Mouse (Mus musculus) midbrain, embryonic 13.5 days (tissue): ENCODE results near the gene Ncbp2. TPM values are rescaled to one million over a fixed set of nuclear protein-coding genes. Genes with fewer than 3 reads are reported as not detected.

Experiments used
- ATAC-seq: fragments of 200-750 bp; cut with Nextera tagmentation; 2 replicates; pipeline ENCODE4 v1.8.0; 2017; ENCODE audit warnings: mild to moderate bottlenecking, moderate TSS enrichment, moderate library complexity
- H3K27ac ChIP-seq: fragments of 300-500 bp; sonication (generic); 2 replicates; pipeline ENCODE4 v1.5.1; 2015; ENCODE audit warnings: inconsistent platforms, mild to moderate bottlenecking, moderate library complexity
- H3K27me3 ChIP-seq: fragments of 300-500 bp; sonication (generic); 2 replicates; pipeline ENCODE4 v1.6.1; 2015; ENCODE audit warnings: mild to moderate bottlenecking, inconsistent platforms
- H3K36me3 ChIP-seq: fragments of 300-500 bp; sonication (generic); 2 replicates; pipeline ENCODE4 v1.6.1; 2015; ENCODE audit warnings: mild to moderate bottlenecking, inconsistent platforms
- H3K4me1 ChIP-seq: fragments of 300-500 bp; sonication (generic); replicated peaks from 2 replicates; pipeline ENCODE4 v1.6.1; 2015; ENCODE audit warnings: inconsistent platforms
- H3K4me2 ChIP-seq: fragments of 300-500 bp; sonication (generic); replicated peaks from 2 replicates; pipeline ENCODE4 v1.6.1; 2015; ENCODE audit warnings: moderate library complexity, mild to moderate bottlenecking, inconsistent platforms
- H3K4me3 ChIP-seq: fragments of 300-500 bp; sonication (generic); replicated peaks from 2 replicates; pipeline ENCODE4 v1.5.1; 2015; ENCODE audit warnings: mild to moderate bottlenecking, inconsistent platforms
- H3K9ac ChIP-seq: fragments of 300-500 bp; sonication (generic); replicated peaks from 2 replicates; pipeline ENCODE4 v1.6.1; 2015; ENCODE audit warnings: mild to moderate bottlenecking, inconsistent platforms
- H3K9me3 ChIP-seq: fragments of 300-500 bp; sonication (generic); 2 replicates; pipeline ENCODE4 v1.6.1; 2016; ENCODE audit warnings: mild to moderate bottlenecking, inconsistent platforms
- WGBS: fragments of 180-500 bp; shearing (Covaris S2); methylation state at CpG from one replicate; pipeline ENCODE4 v1.1.7; 2015; 5-methylcytosine and 5-hydroxymethylcytosine counted together
- polyA plus RNA-seq: library from polyadenylated mRNA; unstranded; fragments of >200 nt; fragmentation: Nextera tagmentation; extraction: Ambion mirVana; gene quantifications from 2 replicates; pipeline ENCODE4 v1.2.1, GENCODE M21; 2015

The Ncbp2 gene
- 118 and 122 TPM in 2 replicates for polyA plus RNA-seq

GRCm38 (mm10) chr16:31948345-31948774, at the start of gene Ncbp2, which contains the start of gene 0610012G03Rik:
Gene Ncbp2, plus strand, starts transcription at chr16:31948513.
Gene 0610012G03Rik, minus strand, starts transcription at chr16:31948494.
- Histone ChIP-seq H3K36me3 (peaks cover 34% of the 10 kb centered on the region), H3K4me3 (peak within 1 kb of the TSS; percentile 72), H3K27ac (peak within 1 kb of the TSS; percentile 90), H3K9ac (peak within 1 kb of the TSS; percentile 85), H3K27me3 (no peaks in the 10 kb centered on the region), H3K9me3 (no peaks in the 10 kb centered on the region), H3K4me2 (peak within 1 kb of the TSS; percentile 86), H3K4me1 (peaks cover 52% of the 10 kb centered on the region)
- under 1% methylated on average over 55 of the region's 55 CpGs for WGBS
- peak; percentile 92 for ATAC-seq

GRCm38 (mm10) chr16:31898546-31899326, 49.6 kb upstream of the Ncbp2 start:
- Histone ChIP-seq H3K9ac (no peak overlapping the region), H3K27me3 (no peaks in the 10 kb centered on the region), H3K4me2 (no peak overlapping the region), H3K4me3 (no peak overlapping the region), H3K27ac (peak overlapping the region; percentile 25; the same call in 1 of the 2 replicates), H3K36me3 (no peaks in the 10 kb centered on the region), H3K9me3 (0 out of 2 replicates have a peak, but pooled peaks cover 6% of the 10 kb centered on the region), H3K4me1 (peaks cover 21% of the 10 kb centered on the region)
- ATAC-seq: peak; percentile 72; the same call in 1 of the 2 replicates
- 75% methylated on average over 18 of the region's 18 CpGs for WGBS

GRCm38 (mm10) chr16:31901886-31902285, 46.4 kb upstream of the Ncbp2 start:
- Histone ChIP-seq H3K4me1 (peaks cover 31% of the 10 kb centered on the region), H3K9ac (no peak overlapping the region), H3K9me3 (0 out of 2 replicates have a peak, but pooled peaks cover 6% of the 10 kb centered on the region), H3K4me3 (no peak overlapping the region), H3K27me3 (no peaks in the 10 kb centered on the region), H3K27ac (no peak overlapping the region), H3K4me2 (no peak overlapping the region), H3K36me3 (no peaks in the 10 kb centered on the region)
- no peak for ATAC-seq
- 100% methylated on average over 1 of the region's 1 CpGs for WGBS

- H3K4me1 ChIP-seq: peaks cover 18% of the 10 kb centered on the region
- no peaks in the 10 kb centered on the region for H3K36me3 ChIP-seq
- H3K27me3 ChIP-seq: no peaks in the 10 kb centered on the region
- no peak overlapping the region for H3K27ac ChIP-seq
- H3K9ac ChIP-seq: no peak overlapping the region
- 0 out of 2 replicates have a peak, but pooled peaks cover 6% of the 10 kb centered on the region for H3K9me3 ChIP-seq
- no peak for ATAC-seq
- 90% methylated on average over 8 of the region's 8 CpGs for WGBS
- H3K4me2 ChIP-seq: no peak overlapping the region
- H3K4me3 ChIP-seq: no peak overlapping the region
These were observed 45.1 kb upstream of the Ncbp2 start for GRCm38 (mm10) chr16:31903239-31903638.

GRCm38 (mm10) chr16:31905331-31905730, 43.0 kb upstream of the Ncbp2 start:
- 0 out of 2 replicates have a peak, but pooled peaks cover 2% of the 10 kb centered on the region for H3K9me3 ChIP-seq
- H3K27me3 ChIP-seq: no peaks in the 10 kb centered on the region
- 81% methylated on average over 4 of the region's 4 CpGs for WGBS
- H3K9ac ChIP-seq: no peak overlapping the region
- H3K4me3 ChIP-seq: no peak overlapping the region
- H3K27ac ChIP-seq: no peak overlapping the region
- H3K36me3 ChIP-seq: no peaks in the 10 kb centered on the region
- no peak overlapping the region for H3K4me2 ChIP-seq
- ATAC-seq: no peak
- peaks cover 14% of the 10 kb centered on the region for H3K4me1 ChIP-seq

GRCm38 (mm10) chr16:31905891-31906825, 42.2 kb upstream of the Ncbp2 start:
- Histone ChIP-seq H3K36me3 (no peaks in the 10 kb centered on the region), H3K27me3 (no peaks in the 10 kb centered on the region), H3K4me2 (peak overlapping the region; percentile 40), H3K27ac (no peak overlapping the region), H3K4me3 (no peak overlapping the region), H3K4me1 (peaks cover 14% of the 10 kb centered on the region), H3K9ac (no peak overlapping the region), H3K9me3 (no peaks in the 10 kb centered on the region)
- 35% methylated on average over 19 of the region's 20 CpGs for WGBS
- peak; percentile 50; the same call in 1 of the 2 replicates for ATAC-seq

- peak; percentile 38; the same call in 1 of the 2 replicates for ATAC-seq
- no peak overlapping the region for H3K9ac ChIP-seq
- H3K9me3 ChIP-seq: no peaks in the 10 kb centered on the region
- no peak overlapping the region for H3K27ac ChIP-seq
- WGBS: 11% methylated on average over 9 of the region's 9 CpGs
- no peaks in the 10 kb centered on the region for H3K36me3 ChIP-seq
- H3K27me3 ChIP-seq: no peaks in the 10 kb centered on the region
- no peak overlapping the region for H3K4me3 ChIP-seq
- peaks cover 14% of the 10 kb centered on the region for H3K4me1 ChIP-seq
- H3K4me2 ChIP-seq: peak overlapping the region; percentile 40
These were observed 41.4 kb upstream of the Ncbp2 start for GRCm38 (mm10) chr16:31906896-31907295.

- H3K4me2 ChIP-seq: no peak overlapping the region
- H3K27ac ChIP-seq: no peak overlapping the region
- H3K9me3 ChIP-seq: no peaks in the 10 kb centered on the region
- 71% methylated on average over 11 of the region's 11 CpGs for WGBS
- H3K27me3 ChIP-seq: no peaks in the 10 kb centered on the region
- no peak overlapping the region for H3K9ac ChIP-seq
- ATAC-seq: no peak
- H3K36me3 ChIP-seq: no peaks in the 10 kb centered on the region
- peaks cover 14% of the 10 kb centered on the region for H3K4me1 ChIP-seq
- H3K4me3 ChIP-seq: no peak overlapping the region
These were observed 39.4 kb upstream of the Ncbp2 start for GRCm38 (mm10) chr16:31908959-31909358.

GRCm38 (mm10) chr16:31910281-31910847, 37.9 kb upstream of the Ncbp2 start:
- H3K4me3 ChIP-seq: no peak overlapping the region
- peaks cover 14% of the 10 kb centered on the region for H3K4me1 ChIP-seq
- 80% methylated on average over 10 of the region's 10 CpGs for WGBS
- no peak overlapping the region for H3K4me2 ChIP-seq
- H3K9ac ChIP-seq: no peak overlapping the region
- H3K9me3 ChIP-seq: no peaks in the 10 kb centered on the region
- H3K27me3 ChIP-seq: no peaks in the 10 kb centered on the region
- no peaks in the 10 kb centered on the region for H3K36me3 ChIP-seq
- no peak overlapping the region for H3K27ac ChIP-seq
- ATAC-seq: no peak

- Histone ChIP-seq H3K27ac (no peak overlapping the region), H3K9ac (no peak overlapping the region), H3K4me3 (no peak overlapping the region), H3K4me2 (no peak overlapping the region), H3K4me1 (no peaks in the 10 kb centered on the region; the same call in 1 of the 2 replicates), H3K9me3 (no peaks in the 10 kb centered on the region), H3K36me3 (no peaks in the 10 kb centered on the region), H3K27me3 (no peaks in the 10 kb centered on the region)
- WGBS: 85% methylated on average over 11 of the region's 11 CpGs
- ATAC-seq: no peak
These were observed 30.5 kb upstream of the Ncbp2 start for GRCm38 (mm10) chr16:31917776-31918175.

GRCm38 (mm10) chr16:31918248-31918724, 30.0 kb upstream of the Ncbp2 start:
- H3K9me3 ChIP-seq: no peaks in the 10 kb centered on the region
- 4% methylated on average over 14 of the region's 14 CpGs for WGBS
- no peak overlapping the region for H3K4me3 ChIP-seq
- H3K4me2 ChIP-seq: peak overlapping the region; percentile 38
- H3K9ac ChIP-seq: no peak overlapping the region; the same call in 1 of the 2 replicates
- ATAC-seq: peak; percentile 62
- H3K36me3 ChIP-seq: no peaks in the 10 kb centered on the region
- H3K27me3 ChIP-seq: no peaks in the 10 kb centered on the region
- no peaks in the 10 kb centered on the region; the same call in 1 of the 2 replicates for H3K4me1 ChIP-seq
- H3K27ac ChIP-seq: no peak overlapping the region
